Mouse (Mus musculus) naive thymus-derived CD4-positive, alpha-beta T cell, adult 2 months (primary cell): ENCODE data around the gene Axl.

Experiments
- DNase-seq: peaks from one replicate; pipeline ENCODE4 v3.0.0-alpha.2; 2011; ENCODE audit warnings: low read depth

Axl gene

DNA sequence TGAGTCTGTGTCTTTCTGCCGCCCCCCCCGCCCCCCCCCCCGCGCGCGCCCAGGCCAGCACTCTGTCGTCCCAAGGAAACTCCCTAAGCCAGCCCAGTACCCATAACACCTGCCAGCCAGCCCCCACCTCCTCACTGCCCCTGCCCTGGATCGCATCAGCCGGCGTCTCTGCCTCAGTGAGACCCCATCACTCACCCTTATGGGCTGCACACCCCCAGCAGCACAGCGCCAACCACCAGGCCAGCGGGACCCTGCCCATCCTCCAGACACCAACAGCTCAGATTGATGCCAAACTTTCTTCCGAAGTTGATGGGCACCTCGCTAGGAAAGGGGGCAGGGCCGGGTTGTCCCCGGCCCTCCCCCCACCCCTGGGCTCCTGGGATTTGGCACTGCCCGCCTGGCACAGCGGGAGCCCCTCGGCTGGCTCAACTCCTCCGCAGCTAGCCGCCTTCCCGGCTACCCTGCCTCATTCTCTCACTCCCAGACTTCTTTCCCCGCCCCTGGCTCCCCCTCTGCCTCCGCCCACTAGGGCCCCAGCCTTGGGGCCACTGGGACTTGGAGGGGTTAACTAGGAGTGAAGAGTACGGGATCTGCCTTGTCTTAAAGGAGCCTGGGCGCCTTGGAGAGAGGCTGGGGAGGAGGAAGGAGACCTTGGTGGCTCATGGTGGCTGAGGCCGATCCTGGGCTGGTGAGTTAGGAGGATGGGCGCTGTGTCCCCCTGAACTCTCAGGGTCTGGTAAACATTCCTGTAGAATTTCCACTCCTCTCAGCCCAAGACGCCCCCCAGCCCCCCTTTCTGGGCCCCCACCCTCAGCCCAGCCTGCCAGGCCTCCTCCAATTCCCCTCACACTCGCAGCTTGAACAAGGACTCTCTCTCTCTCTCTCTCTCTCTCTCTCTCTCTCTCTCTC, at the start of gene Axl:
Gene Axl, minus strand, starts transcription at position 486 of the 909 bp plus-strand sequence.
- DNase-seq = no peak

DNA sequence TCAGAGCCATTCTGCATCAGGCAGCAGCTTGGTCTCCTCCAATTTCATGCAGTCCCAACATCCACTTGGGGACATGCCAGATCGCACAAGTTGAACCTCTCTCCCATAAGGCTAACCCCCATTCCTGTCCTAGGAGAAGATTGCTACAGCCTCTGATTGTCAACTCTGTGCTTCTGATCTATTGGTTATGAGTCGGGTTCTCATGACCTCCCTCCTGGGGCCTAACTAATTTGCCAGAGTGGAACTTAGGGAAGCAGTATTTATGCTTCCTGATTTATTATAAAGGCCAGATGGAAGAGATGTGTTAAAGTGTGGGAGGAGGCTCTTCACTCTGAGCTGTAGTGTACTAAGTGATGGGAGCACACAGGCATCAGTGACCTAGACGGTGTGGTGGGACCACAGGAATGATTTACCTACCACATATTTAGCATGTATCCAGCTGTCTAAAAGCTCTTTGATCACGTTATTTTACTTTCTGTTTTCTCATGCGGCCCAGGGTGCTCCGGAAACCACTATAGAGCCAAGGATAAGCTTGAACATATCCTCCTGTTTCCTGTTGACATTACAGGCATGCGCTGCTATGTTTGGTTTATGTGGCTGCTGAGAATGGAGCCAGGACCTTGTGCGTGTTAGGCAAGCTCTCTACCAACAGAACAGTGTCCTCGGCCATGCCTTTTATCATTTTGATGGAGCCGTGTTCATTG, 46.8 kb upstream of the Axl start:
- peak; percentile 85 for DNase-seq

DNA sequence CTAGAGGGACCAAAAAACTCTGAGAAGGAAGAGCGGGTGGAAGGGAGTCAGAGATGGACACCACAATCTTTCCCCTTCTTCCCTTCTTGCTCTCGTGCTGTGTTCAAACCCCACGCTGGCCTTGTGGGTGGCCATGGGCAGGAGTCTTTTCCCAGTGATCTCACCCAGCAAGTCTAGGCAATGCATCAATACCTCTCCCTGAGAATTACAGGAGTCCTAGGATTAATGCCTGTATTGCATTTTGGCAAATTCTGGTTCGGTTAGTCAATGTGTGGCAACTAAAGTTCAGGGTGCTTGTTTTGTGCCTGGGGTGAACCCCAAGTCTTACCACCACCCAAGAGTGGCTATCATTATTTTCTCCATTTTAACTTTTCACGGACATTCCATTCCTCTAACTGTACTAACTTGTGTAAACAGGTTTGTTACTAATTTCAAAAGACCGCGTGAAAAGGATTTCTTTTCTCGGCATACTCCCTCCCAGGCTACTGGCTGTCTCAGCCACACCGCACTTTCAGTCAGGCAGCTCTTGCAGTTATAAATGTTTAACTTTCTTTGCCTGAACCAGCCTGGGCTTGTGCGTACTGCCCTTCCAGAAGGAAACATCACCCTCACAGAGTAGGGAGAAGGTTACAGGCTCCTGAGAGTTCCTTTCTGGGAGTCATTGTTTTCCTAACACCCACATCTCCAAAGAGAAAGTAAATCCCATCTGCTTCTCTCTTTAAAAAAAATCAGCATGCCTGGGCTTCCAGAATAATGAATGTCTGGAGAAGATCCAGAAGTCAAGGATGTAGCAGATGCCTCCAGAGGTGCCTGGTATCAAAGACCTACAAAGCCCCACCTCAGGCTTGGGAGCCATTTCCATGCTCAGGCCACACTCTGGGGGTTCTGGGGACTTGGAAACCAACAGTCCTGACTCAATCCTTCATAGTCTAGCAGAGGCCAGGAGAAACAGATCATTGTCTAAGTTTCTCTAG, 43.3 kb upstream of the Axl start:
- DNase-seq = no peak

DNA sequence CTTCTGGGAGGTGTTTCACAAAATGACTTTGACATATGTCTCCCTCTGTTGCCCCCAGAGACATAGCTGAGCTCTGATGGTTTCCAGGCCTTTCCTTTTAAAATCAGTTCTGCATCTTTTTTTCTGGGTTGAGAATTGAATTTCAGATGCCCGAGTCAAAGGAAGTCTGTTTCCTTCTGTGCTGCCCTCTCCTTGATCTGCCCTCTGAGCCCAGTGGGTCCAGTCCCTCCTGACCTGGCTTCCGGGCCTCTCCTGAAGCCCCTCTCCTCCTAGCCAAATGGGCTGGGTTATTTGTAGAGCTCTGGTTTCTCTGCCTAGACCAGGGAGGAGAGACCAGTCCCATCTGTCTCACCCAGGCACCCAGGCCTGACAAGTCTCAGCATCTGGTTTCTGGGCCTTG, 41.7 kb upstream of the Axl start:
- no peak for DNase-seq

DNA sequence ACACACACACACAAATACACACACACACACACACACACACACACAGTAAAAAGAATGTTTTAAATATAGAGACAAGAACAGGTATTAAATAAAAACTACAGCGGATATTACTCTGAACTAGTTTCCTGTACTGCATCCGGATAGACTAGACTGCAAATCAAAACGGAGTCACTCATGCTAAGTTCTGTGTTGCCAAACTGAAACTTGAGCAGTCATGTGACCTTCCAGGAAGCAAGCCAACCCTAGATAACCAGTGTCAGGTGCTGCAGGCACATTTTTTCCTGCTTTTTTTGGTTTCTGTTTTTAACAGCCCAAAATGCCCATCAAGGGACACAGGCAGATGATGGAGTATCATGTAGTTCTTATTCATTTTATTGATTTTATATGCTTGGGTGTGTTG, 38.7 kb upstream of the Axl start:
- DNase-seq = peak; percentile 75

DNA sequence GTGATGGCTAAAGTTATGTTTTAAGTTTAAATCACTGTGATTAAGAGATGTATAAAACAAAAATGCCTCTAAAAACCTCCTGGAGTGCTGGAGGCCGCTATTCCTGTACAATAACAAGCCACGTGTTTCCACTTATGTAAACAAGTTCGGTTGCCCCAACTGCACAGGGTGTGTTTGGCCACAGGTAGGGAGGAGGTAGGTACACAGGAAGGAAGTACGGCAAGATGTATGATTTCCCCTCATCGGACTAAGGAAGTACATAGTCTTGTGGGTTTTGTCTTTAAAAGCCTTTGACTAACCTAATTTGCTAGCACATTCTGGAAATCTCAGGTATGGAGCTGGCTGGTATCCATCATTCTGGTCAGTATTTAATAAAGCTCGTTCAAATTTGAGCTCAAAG, 37.5 kb upstream of the Axl start:
- peak; percentile 47 for DNase-seq

DNA sequence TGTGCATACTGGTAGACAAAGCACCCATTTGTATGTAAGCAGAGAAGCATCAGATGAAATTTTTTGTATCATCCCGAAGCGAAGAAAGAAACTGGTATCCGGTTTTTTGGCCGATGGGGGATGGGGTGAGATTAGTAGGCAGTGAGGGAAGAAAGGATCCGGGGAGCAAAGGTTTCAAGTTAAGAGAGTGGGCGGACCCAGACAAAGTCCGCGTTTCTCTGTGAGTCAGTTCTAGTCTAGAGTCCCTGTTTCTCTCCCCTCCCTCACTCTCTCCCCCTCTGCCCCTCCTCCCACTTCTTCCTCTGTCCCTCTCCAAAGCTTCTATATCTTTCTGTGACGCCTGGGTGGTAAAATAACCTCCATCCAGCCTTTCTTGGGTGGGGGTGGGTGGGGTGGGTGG, 36.5 kb upstream of the Axl start:
- DNase-seq = no peak

DNA sequence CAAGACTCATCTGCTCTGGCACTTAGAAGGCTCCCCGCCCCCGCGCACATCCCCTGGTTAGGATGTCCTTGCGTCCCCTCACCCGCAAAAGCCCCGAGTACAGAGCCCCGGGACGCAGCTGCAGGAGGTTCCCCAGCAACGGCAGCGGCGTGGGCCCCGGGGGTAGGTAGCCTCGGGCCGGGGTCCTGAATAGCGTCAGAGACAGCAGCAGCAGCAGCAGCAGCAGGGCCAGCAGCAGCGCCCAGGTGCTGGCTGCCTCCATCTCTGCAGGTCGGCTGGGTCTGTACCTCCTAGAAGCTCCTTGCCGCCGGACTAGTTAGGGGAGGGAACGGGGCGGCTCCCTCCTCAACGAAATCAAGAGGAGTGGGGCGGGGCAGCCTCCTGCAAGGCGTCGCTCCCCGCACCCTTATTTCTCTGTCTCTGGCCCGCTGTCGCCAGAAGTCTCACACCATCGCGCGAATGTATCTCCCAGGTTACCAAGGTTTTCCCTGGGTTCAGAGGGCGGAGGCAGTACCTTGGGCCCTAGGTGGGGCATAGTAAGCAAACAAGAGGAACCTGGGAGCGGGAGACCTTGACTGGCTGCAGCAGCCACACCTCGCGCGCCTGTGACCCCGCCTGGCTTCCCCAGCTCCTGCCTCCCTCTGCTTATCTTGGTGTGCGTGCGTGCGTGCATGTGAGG, 27.9 kb upstream of the Axl start, which contains the start of gene Cyp2s1:
Gene Cyp2s1, minus strand, starts transcription at position 673 of the 679 bp plus-strand sequence.
- peak; percentile 77 for DNase-seq

DNA sequence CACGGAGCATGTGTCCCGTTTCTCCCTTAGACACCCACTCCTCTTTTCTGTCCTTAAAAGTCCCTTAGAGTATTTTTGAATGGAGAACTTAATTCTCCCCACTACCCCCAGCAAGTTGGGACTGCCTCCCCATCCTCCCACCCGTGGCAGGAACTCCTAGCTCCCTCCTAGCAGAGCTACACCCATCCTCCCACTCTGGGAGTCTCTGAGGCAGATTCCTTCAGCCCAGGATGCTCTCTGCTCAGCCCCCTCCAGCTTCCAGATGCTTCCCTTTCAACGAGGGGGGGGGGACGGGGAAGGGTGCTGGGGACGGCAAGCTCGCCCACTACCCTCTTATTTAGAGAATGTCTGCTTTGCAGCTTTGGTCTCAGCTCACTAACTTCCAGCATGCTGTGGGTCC, 27.1 kb upstream of the Axl start:
- no peak for DNase-seq

DNA sequence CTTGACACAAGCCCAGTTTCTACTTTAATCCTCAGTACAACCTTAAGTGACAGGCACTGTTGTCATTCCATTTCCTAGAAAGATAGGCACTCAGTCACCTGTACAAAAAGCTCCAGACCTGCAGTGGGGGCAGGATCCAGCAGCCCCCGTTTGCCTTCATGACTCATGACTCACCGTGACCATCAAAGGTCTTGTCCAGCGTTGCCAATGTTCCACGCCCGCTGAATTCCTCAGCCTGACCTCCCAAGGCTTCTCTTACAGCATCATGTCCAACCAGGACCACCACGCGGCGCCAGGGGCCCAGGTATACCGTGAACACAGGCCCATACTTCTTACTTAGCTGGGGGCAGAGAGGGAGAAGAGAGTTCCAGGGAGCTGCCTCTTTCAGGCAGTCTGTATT, 26.2 kb upstream of the Axl start:
- DNase-seq = no peak

DNA sequence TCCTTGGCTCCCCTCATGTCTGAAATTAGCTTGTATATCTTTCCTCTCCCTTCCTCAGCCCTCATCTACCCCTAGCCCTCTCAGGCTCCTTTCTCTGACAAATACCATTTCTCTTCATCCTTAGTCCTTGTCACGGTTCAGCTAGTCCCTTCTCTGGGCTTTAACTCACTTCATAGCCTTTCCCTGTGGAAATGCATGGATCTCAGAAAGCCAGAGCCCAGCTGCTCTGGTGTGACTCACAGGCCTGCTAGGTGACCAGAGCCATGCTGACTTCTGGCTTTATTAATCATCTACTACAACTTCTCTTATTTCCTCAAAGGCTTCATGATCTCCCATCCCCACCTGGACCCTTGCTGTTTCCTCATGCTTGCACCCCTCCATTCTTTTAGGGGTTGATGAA, 23.7 kb upstream of the Axl start:
- DNase-seq = no peak

DNA sequence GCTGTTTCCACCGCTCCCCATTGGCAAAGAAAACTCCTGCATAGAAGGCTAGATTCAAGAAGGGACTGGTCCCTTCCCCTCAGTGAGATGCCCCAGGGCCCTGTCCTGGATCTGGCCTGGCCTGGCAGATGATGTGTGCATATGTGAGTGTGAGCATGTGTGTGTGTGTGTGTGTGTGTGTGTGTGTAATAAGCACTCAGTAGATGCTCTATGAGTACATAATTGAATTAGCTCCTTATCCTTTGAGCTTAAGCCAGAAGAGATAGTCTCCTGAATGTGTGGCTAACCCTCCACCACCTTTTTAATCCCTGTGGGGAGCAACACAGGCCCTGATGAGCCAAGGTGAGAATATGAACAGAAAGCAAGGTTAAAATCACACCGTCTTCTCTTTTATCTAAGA, 23.2 kb upstream of the Axl start:
- DNase-seq = no peak

DNA sequence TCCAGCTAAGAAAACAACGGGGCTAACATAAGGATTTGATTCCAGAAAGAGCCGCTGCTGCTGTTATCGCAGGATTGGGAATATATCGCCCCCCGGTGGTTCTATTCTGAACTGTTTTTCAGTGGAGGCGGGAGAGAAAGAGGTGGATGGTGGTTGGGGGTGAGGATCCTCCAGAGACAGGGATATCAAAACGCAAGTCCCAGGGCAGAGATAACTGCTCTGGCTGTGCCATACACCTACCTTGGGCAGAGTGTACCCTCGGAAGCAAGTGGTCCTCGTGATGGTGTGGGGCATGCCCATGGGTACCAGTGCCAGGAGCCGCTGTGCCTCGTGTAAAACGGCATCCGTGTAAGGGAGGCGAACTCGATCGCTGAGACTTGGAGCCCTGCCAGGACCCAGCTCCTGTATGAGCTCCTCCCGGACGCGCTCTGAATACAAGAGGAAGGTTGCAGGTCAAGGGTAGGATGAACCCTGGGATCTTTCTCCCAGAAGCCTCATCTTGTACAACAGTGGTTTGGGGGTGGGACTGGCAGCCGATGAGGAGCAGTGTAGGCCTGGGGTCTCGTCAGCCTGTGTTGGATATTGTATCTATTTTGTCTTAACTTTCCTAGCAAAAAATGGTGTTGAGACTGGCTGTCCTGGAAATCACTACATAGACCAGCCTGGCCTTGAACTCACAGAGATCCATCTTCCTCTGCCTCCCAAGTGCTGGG, 17.3 kb upstream of the Axl start:
- DNase-seq = peak; percentile 85

DNA sequence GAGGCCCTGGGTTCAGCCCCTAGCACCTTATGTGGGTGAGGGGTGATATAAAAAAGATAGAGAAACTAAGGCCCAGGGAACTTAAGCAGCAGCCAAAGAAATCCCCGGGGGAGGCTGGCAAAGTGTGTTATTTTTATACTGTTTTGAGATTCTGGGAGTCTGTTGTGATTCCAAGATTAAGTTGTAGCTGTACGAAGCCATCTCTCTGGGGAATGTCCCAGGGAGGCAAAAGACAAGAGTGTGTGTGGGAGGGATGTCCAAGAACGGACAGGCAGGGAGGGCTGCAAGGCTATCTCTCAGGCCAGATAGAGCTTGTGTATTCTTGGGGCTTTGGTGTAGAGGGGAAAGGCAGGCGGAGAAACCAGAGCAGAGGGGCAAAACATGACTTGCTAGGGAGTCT, 16.3 kb upstream of the Axl start:
- no peak for DNase-seq

DNA sequence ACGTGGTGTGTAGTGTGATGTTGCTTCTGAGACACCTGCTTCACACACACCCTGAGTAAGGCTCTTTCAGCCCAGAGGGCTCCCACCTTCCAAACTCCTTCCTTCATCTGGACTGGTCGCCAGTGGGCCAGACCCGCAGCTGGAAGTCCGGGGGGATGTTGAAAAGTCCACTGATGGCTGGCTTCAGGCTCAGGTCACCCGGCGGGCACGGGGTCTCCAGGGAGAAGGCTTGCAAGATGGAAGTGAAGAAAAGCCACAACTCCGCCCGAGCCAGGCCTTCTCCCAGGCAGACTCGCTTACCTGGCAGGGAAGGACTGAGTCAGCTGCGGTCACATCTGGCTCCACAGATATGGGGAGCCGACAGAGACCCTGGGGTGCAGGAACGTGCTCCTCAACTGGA, 15.0 kb upstream of the Axl start:
- DNase-seq = no peak

DNA sequence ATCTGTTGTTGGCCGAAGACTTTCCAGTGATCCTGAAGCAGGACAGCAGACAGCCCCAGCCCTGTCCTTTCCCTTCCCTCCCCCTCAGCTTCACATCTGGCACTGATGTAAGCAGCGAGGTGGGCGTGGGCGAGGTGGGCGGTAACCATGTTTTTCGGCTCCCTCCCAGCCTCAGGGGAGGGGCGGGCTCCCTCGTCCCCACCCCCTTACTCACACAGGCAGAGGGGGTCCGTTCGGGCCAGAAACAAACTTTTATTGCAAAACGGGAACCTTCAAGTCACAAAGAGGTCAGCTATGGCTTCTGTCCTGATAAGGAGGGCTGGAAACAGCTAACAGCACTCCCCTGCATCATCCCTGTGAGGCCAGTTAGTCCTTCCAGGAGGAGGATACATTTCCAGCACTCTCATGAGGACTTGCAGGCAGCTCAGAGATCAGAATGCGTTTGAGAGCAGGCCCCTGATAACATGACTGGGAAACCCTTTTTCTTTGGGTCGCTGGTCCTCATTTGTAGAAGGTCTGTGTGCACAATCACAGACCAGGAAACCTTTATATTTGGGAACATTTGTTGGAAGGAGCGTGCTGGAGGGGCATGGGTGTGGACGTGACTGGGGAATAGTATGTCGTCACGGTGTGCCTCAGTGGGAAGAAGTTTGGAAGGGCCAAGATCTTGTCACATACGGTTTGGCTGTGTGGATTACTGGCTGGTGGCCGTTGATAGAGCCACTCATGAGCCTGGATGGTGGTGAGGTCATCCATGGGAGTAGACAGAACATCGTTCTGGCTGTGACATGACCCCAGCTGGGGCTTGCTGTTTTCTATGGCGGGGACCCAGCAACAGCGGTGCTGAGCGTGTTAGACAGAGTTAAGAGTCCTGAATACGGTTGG, 14.0 kb upstream of the Axl start:
- no peak for DNase-seq

DNA sequence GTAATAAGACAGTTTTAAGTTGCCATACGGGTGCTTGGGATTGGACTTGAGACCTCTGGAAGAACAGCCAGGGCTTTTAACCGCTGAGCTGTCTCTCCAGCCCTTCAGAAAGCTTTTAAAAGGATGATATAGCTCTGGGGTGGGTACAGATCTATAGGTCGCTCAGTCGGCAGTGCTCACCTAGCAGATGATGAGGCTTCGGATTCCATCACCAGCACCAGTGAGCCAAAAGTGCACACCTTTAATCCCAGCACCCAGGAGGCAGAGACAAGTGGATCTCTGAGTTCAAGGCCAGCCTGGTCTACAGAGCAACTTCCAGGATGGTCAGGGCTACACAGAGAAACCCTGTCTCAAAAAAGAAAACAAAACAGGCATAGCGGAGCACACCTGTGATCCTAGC, 12.5 kb upstream of the Axl start:
- DNase-seq = no peak

DNA sequence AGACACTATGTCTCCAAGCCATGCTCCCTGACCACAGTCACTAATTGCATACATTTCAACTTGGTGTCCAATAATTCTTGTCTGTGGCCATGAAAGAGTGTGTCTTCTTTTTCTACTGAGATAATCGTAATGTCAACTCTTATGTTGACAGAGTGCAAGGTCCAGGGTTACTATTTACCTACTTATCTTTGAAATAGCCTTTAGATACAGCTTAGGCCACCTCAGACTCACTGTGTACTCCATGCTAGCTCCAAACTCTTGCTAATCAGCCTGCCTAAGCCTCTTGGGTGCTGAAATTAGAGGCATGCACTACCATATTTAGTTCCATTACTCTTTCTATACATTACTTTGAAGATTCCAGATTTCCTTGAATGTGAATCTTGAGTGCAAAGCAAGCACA, 10.9 kb upstream of the Axl start:
- no peak for DNase-seq

DNA sequence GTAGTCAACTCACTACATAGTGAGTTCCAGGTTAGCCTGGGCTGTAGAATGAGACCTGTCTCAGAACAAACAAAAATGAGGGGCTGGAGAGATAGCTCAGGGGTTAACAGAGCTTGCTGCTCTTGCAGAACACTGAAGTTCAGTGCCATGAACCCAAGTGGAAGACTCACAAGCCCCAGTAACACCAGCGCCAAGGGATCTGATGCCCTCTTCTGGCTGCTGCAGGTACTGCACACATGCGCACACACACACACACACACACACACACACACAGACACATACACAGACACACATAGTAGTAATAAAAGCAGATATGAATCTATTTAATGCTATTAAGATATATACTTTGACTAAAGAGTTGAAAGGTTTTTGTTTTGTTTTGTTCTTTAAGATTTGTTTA, 10.0 kb upstream of the Axl start:
- no peak for DNase-seq

DNA sequence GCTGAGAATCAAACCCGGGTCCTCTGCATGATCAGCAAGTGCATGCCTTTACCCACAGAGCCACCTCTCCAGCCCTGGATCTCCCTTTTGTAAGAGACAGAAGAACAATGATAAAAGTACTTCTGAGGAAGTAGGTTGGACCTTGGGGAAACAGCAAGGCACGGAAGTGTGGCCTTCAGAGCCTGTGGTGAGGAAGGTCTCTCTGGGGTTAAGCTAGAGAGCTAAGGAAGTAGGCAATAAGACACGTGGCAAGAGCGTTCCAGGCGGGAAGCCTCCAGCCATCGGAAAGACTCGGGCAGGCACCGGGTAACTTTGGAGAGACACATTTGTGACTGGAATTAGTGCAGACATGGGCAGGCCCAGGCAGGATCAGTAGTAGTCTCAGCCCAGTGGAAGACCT, 6.3 kb upstream of the Axl start:
- DNase-seq = no peak
